Mouse (Mus musculus): ENCODE data around the gene Klc1. TPM values are rescaled to one million over a fixed set of nuclear protein-coding genes. Genes with fewer than 3 reads are reported as not detected.
A peak's percentile ranks its signal among the peaks of the same experiment; 100 is the strongest.

The Klc1 gene
- polyA plus RNA-seq, 1 experiment from 2014 or later, result 189 TPM

DNA sequence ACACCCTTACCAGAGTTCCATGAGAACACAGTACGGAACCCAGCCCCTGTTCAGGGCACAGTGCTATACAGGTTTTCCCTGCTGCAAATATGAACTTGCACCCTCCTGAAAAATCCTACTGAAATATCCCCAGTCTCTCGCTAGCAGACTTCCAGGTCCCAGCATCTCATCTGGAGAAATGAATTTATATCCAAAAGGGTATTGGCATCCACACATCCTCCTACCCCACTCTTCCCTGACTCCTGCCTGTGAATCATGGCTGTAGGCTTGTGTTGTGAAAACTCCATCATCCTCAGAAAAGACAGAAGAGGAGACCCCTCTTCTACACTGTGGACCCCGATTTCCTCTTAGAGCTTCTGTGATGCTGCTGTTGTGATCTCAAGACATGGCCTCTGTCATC lies 7.9 kb upstream of the Klc1 start:
- 92% methylated on average over 3 of the region's 3 CpGs for WGBS

DNA sequence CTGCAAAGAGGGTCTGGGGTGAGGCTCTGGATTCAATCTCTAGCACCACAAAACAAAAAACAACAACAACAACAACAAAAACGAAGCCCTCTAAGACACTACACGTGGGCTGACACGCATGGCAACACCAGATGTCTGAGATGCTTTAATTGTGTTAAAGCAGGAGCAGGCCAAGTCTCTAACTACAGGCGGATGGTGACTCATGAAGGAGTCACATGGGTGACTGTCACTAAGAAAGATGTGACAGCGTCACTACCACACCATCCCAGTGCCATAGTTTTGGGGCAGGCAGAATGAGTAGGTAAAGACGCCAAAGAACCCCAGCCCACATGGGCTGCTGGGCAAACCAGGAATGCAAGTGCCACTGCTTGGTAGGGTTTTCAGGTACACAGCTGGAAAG lies 6.2 kb upstream of the Klc1 start:
- Histone ChIP-seq H3K9me3 (replicated peaks) (no peaks in the 10 kb centered on the region), H3K27me3 (ENCODE audit: low read depth, poor library complexity, severe bottlenecking) (peaks cover 8% of the 10 kb centered on the region; the same call in 1 of the 2 replicates), H3K4me3 (no peak overlapping the region), H3K36me3 (no peaks in the 10 kb centered on the region), H3K4me1 (peaks cover 2% of the 10 kb centered on the region; the same call in 1 of the 2 replicates), H3K27ac (replicated peaks) (no peak overlapping the region)
- DNase-seq (ENCODE audit: low spot score), result no peak
- 90% methylated on average over 6 of the region's 6 CpGs for WGBS

More for the DNA sequence above, 7.9 kb upstream of the Klc1 start:
- Histone ChIP-seq H3K36me3 (no peaks in the 10 kb centered on the region), H3K27ac (replicated peaks) (no peak overlapping the region), H3K4me3 (no peak overlapping the region), H3K27me3 (ENCODE audit: low read depth, poor library complexity, severe bottlenecking) (no peaks in the 10 kb centered on the region), H3K9me3 (replicated peaks) (no peaks in the 10 kb centered on the region), H3K4me1 (peaks cover 7% of the 10 kb centered on the region; the same call in 1 of the 2 replicates)
- DNase-seq (ENCODE audit: low spot score), result no peak

DNA sequence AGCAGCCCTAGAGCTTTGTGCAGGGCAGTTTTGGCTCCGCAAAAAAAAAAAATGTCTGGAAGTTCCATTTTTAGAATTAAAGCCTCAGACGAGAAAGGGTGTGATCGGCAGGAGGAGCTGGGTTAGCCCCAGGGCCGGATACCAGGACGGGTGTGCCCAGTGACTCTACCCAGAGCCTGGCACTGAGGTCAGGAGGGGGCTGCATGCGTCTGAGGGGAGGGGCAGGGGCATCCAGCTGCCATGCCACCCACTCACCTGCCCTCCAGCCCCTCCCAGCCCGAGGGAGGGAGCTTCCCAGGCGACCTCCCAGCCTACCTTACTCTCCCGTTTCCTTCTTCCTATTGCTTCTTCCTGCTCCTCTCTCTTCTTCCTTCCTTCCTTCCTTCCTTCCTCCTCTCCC lies 5.3 kb upstream of the Klc1 start:
- H3K27ac ChIP-seq (replicated peaks), result no peak overlapping the region
- H3K27me3 ChIP-seq (ENCODE audit: low read depth, poor library complexity, severe bottlenecking), result peaks cover 12% of the 10 kb centered on the region; the same call in 1 of the 2 replicates
- H3K4me3 ChIP-seq, result no peak overlapping the region
- peaks cover 11% of the 10 kb centered on the region for H3K4me1 ChIP-seq
- no peaks in the 10 kb centered on the region for H3K9me3 ChIP-seq (replicated peaks)
- H3K36me3 ChIP-seq, result no peaks in the 10 kb centered on the region
- WGBS, result 72% methylated on average over 9 of the region's 9 CpGs
- DNase-seq (ENCODE audit: low spot score), result no peak

DNA sequence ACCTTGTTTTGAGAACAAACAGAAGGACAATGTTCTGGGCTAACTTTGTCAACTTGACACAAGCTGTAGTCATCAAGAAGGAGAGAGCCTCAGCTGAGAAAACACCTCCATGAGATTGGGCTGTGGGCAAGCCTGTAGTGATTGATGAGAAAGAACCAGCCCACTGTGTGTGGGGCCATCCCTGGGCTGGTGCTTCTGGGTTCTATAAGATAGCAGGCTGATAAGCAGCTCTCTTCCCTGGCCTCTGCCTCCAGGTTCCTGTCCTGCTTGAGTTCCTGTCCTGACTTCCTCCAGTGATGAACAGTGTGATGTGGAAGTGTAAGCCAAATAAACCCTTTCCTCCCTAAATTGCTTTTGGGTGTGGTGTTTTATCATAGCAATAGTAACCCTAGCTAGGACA lies 3.9 kb upstream of the Klc1 start:
- Histone ChIP-seq H3K27ac (replicated peaks) (no peak overlapping the region), H3K9me3 (replicated peaks) (no peaks in the 10 kb centered on the region), H3K36me3 (no peaks in the 10 kb centered on the region), H3K4me3 (no peak overlapping the region), H3K27me3 (ENCODE audit: low read depth, poor library complexity, severe bottlenecking) (peaks cover 12% of the 10 kb centered on the region; the same call in 1 of the 2 replicates), H3K4me1 (peaks cover 24% of the 10 kb centered on the region)
- no peak for DNase-seq (ENCODE audit: low spot score)

- Histone ChIP-seq H3K4me3 (no peak overlapping the region), H3K4me1 (peaks cover 29% of the 10 kb centered on the region), H3K36me3 (no peaks in the 10 kb centered on the region), H3K27ac (replicated peaks) (no peak overlapping the region), H3K9me3 (replicated peaks) (no peaks in the 10 kb centered on the region), H3K27me3 (ENCODE audit: low read depth, poor library complexity, severe bottlenecking) (peaks cover 12% of the 10 kb centered on the region; the same call in 1 of the 2 replicates)
- no peak for DNase-seq (ENCODE audit: low spot score)
- 75% methylated on average over 2 of the region's 2 CpGs for WGBS
Observed at GRCm38 (mm10) chr12:111755231-111755630, 3.4 kb upstream of the Klc1 start.

- no peak for DNase-seq (ENCODE audit: low spot score)
- Histone ChIP-seq H3K36me3 (no peaks in the 10 kb centered on the region), H3K27ac (replicated peaks) (no peak overlapping the region), H3K4me1 (peaks cover 39% of the 10 kb centered on the region), H3K4me3 (no peak overlapping the region), H3K27me3 (ENCODE audit: low read depth, poor library complexity, severe bottlenecking) (peaks cover 12% of the 10 kb centered on the region; the same call in 1 of the 2 replicates), H3K9me3 (replicated peaks) (no peaks in the 10 kb centered on the region)
- 72% methylated on average over 4 of the region's 4 CpGs for WGBS
Observed at GRCm38 (mm10) chr12:111756082-111756697, 2.5 kb upstream of the Klc1 start.

DNA sequence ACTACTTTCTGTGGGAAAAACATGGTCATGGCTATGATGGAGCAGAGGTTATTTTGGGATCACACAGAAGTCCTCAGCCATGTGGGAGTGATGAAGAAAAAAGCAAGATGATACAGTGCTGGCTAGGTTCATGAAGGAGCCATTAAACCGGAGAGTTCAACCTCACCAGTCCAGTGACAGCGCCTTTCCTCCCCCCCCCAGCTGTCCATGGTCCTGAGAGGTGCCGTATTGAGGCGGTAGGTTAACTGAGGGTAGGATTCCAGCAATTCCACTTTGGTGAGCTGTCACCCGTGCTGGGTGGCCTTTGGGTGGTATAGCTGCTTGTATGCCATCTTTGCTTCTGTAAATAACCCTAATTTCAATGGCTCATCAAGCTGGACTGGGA lies 2.0 kb upstream of the Klc1 start:
- Histone ChIP-seq H3K4me1 (peaks cover 44% of the 10 kb centered on the region), H3K27me3 (ENCODE audit: low read depth, poor library complexity, severe bottlenecking) (peaks cover 12% of the 10 kb centered on the region; the same call in 1 of the 2 replicates), H3K36me3 (no peaks in the 10 kb centered on the region), H3K27ac (replicated peaks) (no peak overlapping the region), H3K4me3 (no peak overlapping the region), H3K9me3 (replicated peaks) (no peaks in the 10 kb centered on the region)
- DNase-seq (ENCODE audit: low spot score), result no peak
- 50% methylated on average over 5 of the region's 5 CpGs for WGBS

GRCm38 (mm10) chr12:111757561-111758325 lies 906 bp upstream of the Klc1 start:
- Histone ChIP-seq H3K27ac (replicated peaks) (peak overlapping the region; percentile 95), H3K36me3 (peaks cover 9% of the 10 kb centered on the region), H3K27me3 (ENCODE audit: low read depth, poor library complexity, severe bottlenecking) (peaks cover 12% of the 10 kb centered on the region; the same call in 1 of the 2 replicates), H3K4me3 (peak overlapping the region; percentile 89), H3K4me1 (peaks cover 53% of the 10 kb centered on the region), H3K9me3 (replicated peaks) (no peaks in the 10 kb centered on the region)
- WGBS, result 61% methylated on average over 10 of the region's 10 CpGs
- no peak for DNase-seq (ENCODE audit: low spot score)

- peaks cover 66% of the 10 kb centered on the region for H3K4me1 ChIP-seq
- no peaks in the 10 kb centered on the region for H3K9me3 ChIP-seq (replicated peaks)
- WGBS, result 2% methylated on average over 35 of the region's 35 CpGs
- H3K4me3 ChIP-seq, result peak overlapping the region; percentile 89
- DNase-seq (ENCODE audit: low spot score), result peak; percentile 65
- peaks cover 12% of the 10 kb centered on the region; the same call in 1 of the 2 replicates for H3K27me3 ChIP-seq (ENCODE audit: low read depth, poor library complexity, severe bottlenecking)
- peaks cover 24% of the 10 kb centered on the region for H3K36me3 ChIP-seq
- peak overlapping the region; percentile 95 for H3K27ac ChIP-seq (replicated peaks)
Observed at GRCm38 (mm10) chr12:111759176-111760061, 770 bp downstream of the Klc1 start.

DNA sequence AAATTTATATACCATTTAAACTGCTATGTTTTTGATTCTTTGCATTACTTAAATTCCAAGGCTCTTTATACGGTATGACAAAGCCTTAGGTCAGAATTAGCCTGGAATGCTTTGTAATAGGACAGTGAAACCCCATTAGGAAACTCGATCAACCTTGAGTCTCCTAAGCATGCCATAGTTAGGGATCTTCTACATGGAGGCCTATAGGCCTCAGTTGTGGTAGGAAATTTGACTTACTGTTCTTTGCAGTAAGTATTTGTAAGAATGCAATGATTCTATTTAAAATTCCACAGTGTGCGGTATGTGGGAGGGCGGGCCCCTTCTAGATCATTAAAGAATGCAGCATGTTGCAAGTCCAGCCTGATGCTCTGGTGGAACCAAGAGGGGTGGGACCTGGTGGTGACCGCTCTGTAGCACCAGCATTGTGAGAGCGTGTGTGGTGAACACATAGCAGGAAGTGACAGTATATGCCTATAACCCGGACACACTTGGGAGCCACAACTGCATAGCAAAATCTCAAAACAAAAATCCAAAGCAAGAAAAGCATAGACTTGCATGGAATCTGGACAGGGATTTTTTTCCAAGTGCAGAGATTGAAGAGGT lies 1.8 kb downstream of the Klc1 start:
- Histone ChIP-seq H3K4me3 (peak overlapping the region; percentile 89), H3K27ac (replicated peaks) (peak overlapping the region; percentile 95; the same call in 1 of the 2 replicates), H3K27me3 (ENCODE audit: low read depth, poor library complexity, severe bottlenecking) (peaks cover 12% of the 10 kb centered on the region; the same call in 1 of the 2 replicates), H3K9me3 (replicated peaks) (no peaks in the 10 kb centered on the region), H3K36me3 (peaks cover 24% of the 10 kb centered on the region), H3K4me1 (peaks cover 74% of the 10 kb centered on the region)
- 80% methylated on average over 7 of the region's 7 CpGs for WGBS
- no peak for DNase-seq (ENCODE audit: low spot score)

DNA sequence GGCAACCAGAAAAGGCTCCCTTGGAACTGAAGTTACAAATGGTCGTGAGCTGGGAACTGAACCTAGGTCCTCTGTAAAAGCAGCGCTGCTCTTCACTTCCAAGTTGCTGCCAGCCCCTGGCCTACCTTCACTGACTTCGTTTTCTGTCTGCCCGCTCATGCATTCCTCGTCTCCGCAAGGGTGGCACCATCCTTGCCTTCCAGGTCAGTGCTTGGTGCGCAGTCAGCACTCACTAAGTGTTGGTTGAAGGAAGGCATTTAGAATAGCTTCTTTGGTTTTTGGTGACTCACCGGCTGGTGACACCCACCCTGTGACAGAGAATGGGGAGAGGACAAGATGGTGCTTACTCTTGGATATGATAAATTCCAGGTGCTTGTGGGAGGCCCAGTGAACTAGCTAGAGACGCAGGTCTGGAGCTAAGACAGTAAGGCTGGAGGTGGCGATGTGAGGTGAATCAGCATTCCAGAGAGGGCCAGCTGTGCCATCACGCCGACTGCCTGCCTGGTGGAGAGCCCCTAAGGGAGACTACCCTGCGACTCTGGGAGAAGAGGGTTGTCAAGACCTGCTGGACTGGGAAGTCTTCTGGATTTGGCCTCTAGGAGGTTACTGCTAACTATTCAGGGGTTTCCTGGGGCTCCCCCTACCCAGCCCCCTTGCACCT lies 4.1 kb downstream of the Klc1 start:
- Histone ChIP-seq H3K9me3 (replicated peaks) (no peaks in the 10 kb centered on the region), H3K4me1 (peaks cover 92% of the 10 kb centered on the region), H3K27ac (replicated peaks) (no peak overlapping the region), H3K36me3 (peaks cover 30% of the 10 kb centered on the region), H3K27me3 (ENCODE audit: low read depth, poor library complexity, severe bottlenecking) (peaks cover 2% of the 10 kb centered on the region; the same call in 1 of the 2 replicates), H3K4me3 (no peak overlapping the region)
- 95% methylated on average over 13 of the region's 13 CpGs for WGBS
- no peak for DNase-seq (ENCODE audit: low spot score)
